Mouse (Mus musculus) MEL (cell line): ENCODE measurements around the gene 9230104L09Rik. TPM values are rescaled to one million over a fixed set of nuclear protein-coding genes. Genes with fewer than 3 reads are reported as not detected.

Experiments used
- DNase-seq: peaks from one replicate; pipeline ENCODE4 v3.0.0; 2011; ENCODE audit warnings: low read depth, low spot score
- H3K27ac ChIP-seq: 2 replicates; pipeline ENCODE4 v1.5.1; 2012; ENCODE audit warnings: low read depth, mild to moderate bottlenecking, control low read depth, low read length, moderate library complexity; ENCODE audit not compliant: control insufficient read depth
- H3K27me3 ChIP-seq, 2 experiments: fragments of 150-350 bp in 1 of 2; sonication (generic) in 1 of 2; 2 replicates each; pipeline ENCODE4 v1.6.1; 2012; ENCODE audit warnings: low read length in 2 of 2, mild to moderate bottlenecking in 2 of 2, improper control_type of control experiment in 1 of 2, moderate library complexity in 1 of 2; ENCODE audit not compliant: insufficient read depth in 2 of 2, control insufficient read depth in 1 of 2
- H3K36me3 ChIP-seq, 2 experiments: 2 replicates each; pipeline ENCODE4 v1.6.1; 2012 to 2014; ENCODE audit warnings: low read length in 2 of 2, improper control_type of control experiment in 1 of 2, inconsistent platforms in 1 of 2, mild to moderate bottlenecking in 1 of 2; ENCODE audit not compliant: insufficient read depth in 2 of 2, control insufficient read depth in 1 of 2
- H3K4me1 ChIP-seq, 2 experiments: fragments of 150-350 bp in 1 of 2; sonication (generic) in 1 of 2; 2 replicates each; pipeline ENCODE4 v1.6.1; 2012; ENCODE audit warnings: low read length in 2 of 2, improper control_type of control experiment in 1 of 2, mild to moderate bottlenecking in 1 of 2; ENCODE audit not compliant: insufficient read depth in 2 of 2, control insufficient read depth in 1 of 2
- H3K4me3 ChIP-seq, 2 experiments: fragments of 150-350 bp in 1 of 2; sonication (generic) in 1 of 2; 2 replicates each; pipeline ENCODE4 v1.5.1; 2012; ENCODE audit warnings: low read depth in 2 of 2, low read length in 2 of 2, mild to moderate bottlenecking in 2 of 2, moderate library complexity in 2 of 2, control low read depth in 1 of 2, improper control_type of control experiment in 1 of 2; ENCODE audit not compliant: control insufficient read depth in 1 of 2, insufficient read depth in 1 of 2
- H3K79me2 ChIP-seq: 2 replicates; pipeline ENCODE4 v1.6.1; 2012; ENCODE audit warnings: mild to moderate bottlenecking, low read length, moderate library complexity; ENCODE audit not compliant: control insufficient read depth, poor library complexity, insufficient read depth
- H3K9ac ChIP-seq: 2 replicates; pipeline ENCODE4 v1.6.1; 2012; ENCODE audit warnings: low read depth, mild to moderate bottlenecking, control low read depth, low read length, moderate library complexity; ENCODE audit not compliant: control insufficient read depth, poor library complexity, severe bottlenecking
- H3K9me3 ChIP-seq: fragments of 150-350 bp; sonication (generic); replicated peaks from 2 replicates; pipeline ENCODE4 v1.6.1; 2012; ENCODE audit warnings: mild to moderate bottlenecking, low read length, improper control_type of control experiment, moderate library complexity; ENCODE audit not compliant: insufficient read depth
- BHLHE40 ChIP-seq: IDR thresholded peaks from 2 replicates; pipeline ENCODE4 v1.6.1; 2012; ENCODE audit warnings: low read depth, mild to moderate bottlenecking, inconsistent platforms, low read length, improper control_type of control experiment, borderline replicate concordance
- CHD2 ChIP-seq: IDR thresholded peaks from 2 replicates; pipeline ENCODE4 v1.6.1; 2011; ENCODE audit warnings: low read length, improper control_type of control experiment
- CTCF ChIP-seq, 3 experiments: IDR thresholded peaks in 2 of 3; conservative IDR thresholded peaks in 1 of 3; 2 replicates each; pipeline ENCODE4 v1.5.1; 2011 to 2012; ENCODE audit warnings: low read length in 3 of 3, low read depth in 2 of 3, mild to moderate bottlenecking in 2 of 3, improper control_type of control experiment in 1 of 3, inconsistent platforms in 1 of 3, mixed read lengths in 1 of 3, moderate library complexity in 1 of 3; ENCODE audit not compliant: control insufficient read depth in 1 of 3, insufficient read depth in 1 of 3, poor library complexity in 1 of 3, severe bottlenecking in 1 of 3
- EP300 ChIP-seq, 2 experiments: IDR thresholded peaks; 2 replicates each; pipeline ENCODE4 v1.6.1; 2011; ENCODE audit warnings: improper control_type of control experiment in 2 of 2, low read length in 2 of 2, low read depth in 1 of 2, mild to moderate bottlenecking in 1 of 2
- JUND ChIP-seq: IDR thresholded peaks from 2 replicates; pipeline ENCODE4 v1.6.1; 2011; ENCODE audit warnings: low read depth, mild to moderate bottlenecking, improper control_type of control experiment, low read length
- KAT2A ChIP-seq: conservative IDR thresholded peaks from 2 replicates; pipeline ENCODE4 v1.6.1; 2012; ENCODE audit warnings: low read depth, low read length, improper control_type of control experiment, inconsistent platforms
- MAX ChIP-seq: IDR thresholded peaks from 2 replicates; pipeline ENCODE4 v1.6.1; 2011; ENCODE audit warnings: low read length, improper control_type of control experiment
- MEF2A ChIP-seq: IDR thresholded peaks from 2 replicates; pipeline ENCODE4 v1.6.1; 2014; ENCODE audit warnings: low read depth, mild to moderate bottlenecking, inconsistent platforms, low read length, improper control_type of control experiment; ENCODE audit not compliant: poor library complexity, insufficient replicate concordance, severe bottlenecking; ENCODE audit errors: extremely low read depth
- MYB ChIP-seq: IDR thresholded peaks from 2 replicates; pipeline ENCODE4 v1.6.1; 2011; ENCODE audit warnings: mild to moderate bottlenecking, low read depth, low read length, improper control_type of control experiment
- NELFE ChIP-seq: IDR thresholded peaks from 2 replicates; pipeline ENCODE4 v1.6.1; 2011; ENCODE audit warnings: low read depth, low read length, improper control_type of control experiment
- NRF1 ChIP-seq: IDR thresholded peaks from 2 replicates; pipeline ENCODE4 v1.6.1; 2014; ENCODE audit warnings: low read depth, mild to moderate bottlenecking, inconsistent platforms, low read length, improper control_type of control experiment, moderate library complexity; ENCODE audit not compliant: poor library complexity, insufficient read depth, severe bottlenecking
- POLR2A ChIP-seq, 2 experiments: IDR thresholded peaks; 2 replicates each; pipeline ENCODE4 v1.6.1; 2011 to 2012; ENCODE audit warnings: low read length in 2 of 2, mild to moderate bottlenecking in 2 of 2, control low read depth in 1 of 2, improper control_type of control experiment in 1 of 2, low read depth in 1 of 2, moderate library complexity in 1 of 2; ENCODE audit not compliant: control insufficient read depth in 1 of 2, insufficient read depth in 1 of 2, poor library complexity in 1 of 2
- RAD21 ChIP-seq: IDR thresholded peaks from 2 replicates; pipeline ENCODE4 v1.6.1; 2011; ENCODE audit warnings: mild to moderate bottlenecking, low read depth, low read length, improper control_type of control experiment
- SMC3 ChIP-seq: IDR thresholded peaks from 2 replicates; pipeline ENCODE4 v1.6.1; 2011; ENCODE audit warnings: low read depth, low read length, improper control_type of control experiment
- ZC3H11A ChIP-seq: IDR thresholded peaks from 2 replicates; pipeline ENCODE4 v1.6.1; 2012; ENCODE audit warnings: low read depth, mild to moderate bottlenecking, inconsistent platforms, low read length, improper control_type of control experiment
- ZKSCAN1 ChIP-seq: IDR thresholded peaks from 2 replicates; pipeline ENCODE4 v1.6.1; 2012; ENCODE audit warnings: low read depth, mild to moderate bottlenecking, inconsistent platforms, low read length, improper control_type of control experiment, moderate library complexity
- ZMIZ1 ChIP-seq: IDR thresholded peaks from 2 replicates; pipeline ENCODE4 v1.6.1; 2012; ENCODE audit warnings: low read depth, mild to moderate bottlenecking, inconsistent platforms, low read length, improper control_type of control experiment, moderate library complexity
- ZNF384 ChIP-seq: IDR thresholded peaks from 2 replicates; pipeline ENCODE4 v1.6.1; 2012; ENCODE audit warnings: low read depth, mild to moderate bottlenecking, inconsistent platforms, low read length, improper control_type of control experiment
- polyA plus RNA-seq, 2 experiments: library from polyadenylated mRNA; stranded (reverse) in 1 of 2; unstranded in 1 of 2; fragments of >175 nt in 1 of 2; fragments of >200 nt in 1 of 2; gene quantifications; 2 replicates each; pipeline versions ENCODE4 v1.2.1 to v1.2.4; 2012; ENCODE audit warnings: low replicate concordance in 2 of 2, low read depth in 1 of 2; ENCODE audit not compliant: insufficient read length in 2 of 2, insufficient read depth in 1 of 2, missing spikeins in 1 of 2
- total RNA-seq: library from RNA; depleted of rRNA; stranded (reverse); fragments of 300-350 nt; gene quantifications from 2 replicates; pipeline ENCODE4 v1.2.3, GENCODE M21; 2012; rRNA removed

Gene 9230104L09Rik
- total RNA-seq (not detected in 2 replicates), polyA plus RNA-seq (not detected)

- no peak within 1 kb of the TSS for H3K9ac ChIP-seq
- no peak within 1 kb of the TSS for H3K4me3 ChIP-seq
- H3K36me3 ChIP-seq, result no peaks in the 10 kb centered on the region
- no peaks in the 10 kb centered on the region; a peak in 1 of 4 replicates for H3K27me3 ChIP-seq
- no peak within 1 kb of the TSS for H3K27ac ChIP-seq
- no peak for DNase-seq
- TF ChIP-seq NRF1 (no peak), CHD2 (no peak), BHLHE40 (no peak), JUND (no peak), ZMIZ1 (no peak), EP300 (IDR thresholded peaks at IDR 0.05; ENCODE audit: low read depth in 1 of 2, low read length in 2 of 2) (no peak), MYB (no peak), ZKSCAN1 (no peak)
- TF ChIP-seq, all 39 proteins: peak for 0
- Histone ChIP-seq H3K4me1 (no peaks in the 10 kb centered on the region), H3K79me2 (no peaks in the 10 kb centered on the region), H3K9me3 (no peaks in the 10 kb centered on the region)
Observed at GRCm38 (mm10) chr2:148864966-148865365, at the start of gene 9230104L09Rik. 9230104L09Rik (minus strand) TSS chr2:148865038.

- Histone ChIP-seq H3K9me3 (no peaks in the 10 kb centered on the region), H3K4me1 (no peaks in the 10 kb centered on the region), H3K27ac (no peak overlapping the region), H3K36me3 (no peaks in the 10 kb centered on the region), H3K4me3 (no peak overlapping the region)
- DNase-seq, result peak; percentile 63
- TF ChIP-seq ZC3H11A (peak; percentile 50), CTCF (IDR thresholded peaks at IDR 0.05 in 2 of 3, conservative IDR thresholded peaks at IDR 0.05 in 1 of 3; ENCODE audit: control insufficient read depth in 1 of 3, insufficient read depth in 1 of 3, low read depth in 2 of 3, low read length in 3 of 3, poor library complexity in 1 of 3, severe bottlenecking in 1 of 3) (peak; percentile 73 to 85 (median 84)), SMC3 (peak; percentile 77), RAD21 (peak; percentile 75), EP300 (IDR thresholded peaks at IDR 0.05; ENCODE audit: low read depth in 1 of 2, low read length in 2 of 2) (no peak)
- TF ChIP-seq, all 39 proteins: peak for 4
- Histone ChIP-seq H3K27me3 (no peaks in the 10 kb centered on the region), H3K9ac (no peak overlapping the region), H3K79me2 (no peaks in the 10 kb centered on the region)
Observed at GRCm38 (mm10) chr2:148902286-148902685, 37.4 kb upstream of the 9230104L09Rik start.

GRCm38 (mm10) chr2:148900305-148900704, 35.5 kb upstream of the 9230104L09Rik start:
- no peaks in the 10 kb centered on the region for H3K4me1 ChIP-seq
- no peak overlapping the region for H3K4me3 ChIP-seq
- H3K36me3 ChIP-seq, result no peaks in the 10 kb centered on the region
- no peak for TF ChIP-seq ZNF384
- TF ChIP-seq KAT2A, result no peak
- no peak for TF ChIP-seq BHLHE40
- no peak for TF ChIP-seq MAX
- no peak for TF ChIP-seq POLR2A (IDR thresholded peaks at IDR 0.05; ENCODE audit: control insufficient read depth in 1 of 2, insufficient read depth in 1 of 2, low read depth in 1 of 2, low read length in 2 of 2, poor library complexity in 1 of 2)
- TF ChIP-seq MEF2A, result no peak
- TF ChIP-seq NRF1, result no peak
- no peak for TF ChIP-seq NELFE
- TF ChIP-seq, all 39 proteins: peak for 0
- H3K79me2 ChIP-seq, result no peaks in the 10 kb centered on the region
- H3K27ac ChIP-seq, result no peak overlapping the region
- H3K27me3 ChIP-seq, result no peaks in the 10 kb centered on the region
- no peak for DNase-seq
- H3K9ac ChIP-seq, result no peak overlapping the region
- no peaks in the 10 kb centered on the region for H3K9me3 ChIP-seq
